Mouse (Mus musculus) myocyte (in vitro differentiated cells): ENCODE measurements around the gene Gsg1l.

Experiments used
- CEBPB ChIP-seq: IDR thresholded peaks from 2 replicates; pipeline ENCODE4 v1.6.1; 2011; ENCODE audit warnings: mild to moderate bottlenecking, moderate library complexity; ENCODE audit not compliant: poor library complexity, insufficient read depth, severe bottlenecking
- E2F4 ChIP-seq: IDR thresholded peaks from one replicate; pipeline ENCODE4 v1.6.1; 2011; ENCODE audit warnings: mild to moderate bottlenecking, control low read depth, moderate library complexity; ENCODE audit not compliant: insufficient read depth
- MYOD1 ChIP-seq, 3 experiments: IDR thresholded peaks; one replicate each; pipeline ENCODE4 v1.6.1; 2011; ENCODE audit warnings: control low read depth in 2 of 3, low read depth in 2 of 3, mild to moderate bottlenecking in 2 of 3, moderate library complexity in 1 of 3; ENCODE audit not compliant: insufficient read length in 2 of 3, control insufficient read depth in 1 of 3
- POLR2A ChIP-seq: IDR thresholded peaks from one replicate; pipeline ENCODE4 v1.6.1; 2011; ENCODE audit warnings: low read depth, mild to moderate bottlenecking, control low read depth, moderate library complexity; ENCODE audit not compliant: insufficient read length
- POLR2AphosphoS2 ChIP-seq: IDR thresholded peaks from one replicate; pipeline ENCODE4 v1.6.1; 2011; ENCODE audit warnings: low read depth, control low read depth; ENCODE audit not compliant: insufficient read length
- TCF12 ChIP-seq: IDR thresholded peaks from one replicate; pipeline ENCODE4 v1.6.1; 2011; ENCODE audit warnings: mild to moderate bottlenecking, control low read depth; ENCODE audit not compliant: poor library complexity, insufficient read depth, severe bottlenecking

- TF ChIP-seq POLR2A = no peak
- TF ChIP-seq E2F4 = no peak
- no peak for TF ChIP-seq TCF12
- no peak for TF ChIP-seq POLR2AphosphoS2
- TF ChIP-seq CEBPB = no peak
- TF ChIP-seq MYOD1 (IDR thresholded peaks at IDR 0.05; ENCODE audit: control insufficient read depth in 1 of 3, insufficient read length in 2 of 3, low read depth in 2 of 3) = no peak
Measured at GRCm38 (mm10) chr7:126087602-126088001, 5.4 kb upstream of the Gsg1l start.
